Comparison of ENCODE assay signal across 25 mouse cellular contexts in the genomic region with DNA sequence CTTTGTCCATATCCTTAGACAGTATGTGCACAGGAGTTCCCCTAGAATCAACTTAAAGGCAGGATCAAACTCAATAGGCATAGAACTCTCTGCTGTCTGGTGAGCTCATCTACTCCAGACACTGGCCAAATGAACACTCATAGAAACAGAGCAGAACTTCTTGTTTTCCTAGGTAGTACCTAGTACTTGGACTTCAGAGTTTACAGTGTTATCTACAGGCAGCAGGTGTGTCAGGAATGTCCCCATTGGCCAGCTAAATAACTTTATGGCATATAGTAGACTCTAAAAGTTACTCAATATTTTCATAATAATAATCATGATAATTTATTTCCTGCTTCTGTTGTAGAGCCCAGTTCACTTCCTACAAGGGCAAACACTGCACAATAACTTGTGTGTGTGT.
"Had no signal": no experiment of that assay in that cellular context is flagged by ENCODE, and none has a peak within 500 bp of the region (broad histone marks: within the 10 kb centered on the region; RNA-seq: fewer than 3 reads in every experiment).

No protein-coding gene starts in this region.

- ATAC-seq: forebrain, postnatal 0 days; hindbrain, postnatal 0 days; liver, embryonic 12.5 days had no signal

- H3K36me3 ChIP-seq: heart, embryonic 13.5 days; heart, embryonic 15.5 days; hindbrain, embryonic 13.5 days; hindbrain, embryonic 15.5 days; kidney, embryonic 15.5 days; limb, embryonic 10.5 days; limb, embryonic 12.5 days; liver, embryonic 12.5 days had no signal

- H3K9me3 ChIP-seq: heart, embryonic 13.5 days; heart, embryonic 15.5 days; hindbrain, embryonic 13.5 days; hindbrain, embryonic 15.5 days; kidney, embryonic 15.5 days; limb, embryonic 10.5 days; limb, embryonic 12.5 days; liver, embryonic 12.5 days had no signal

- H3K4me2 ChIP-seq: heart, embryonic 11.5 days; heart, embryonic 13.5 days; heart, embryonic 15.5 days; hindbrain, embryonic 13.5 days; hindbrain, embryonic 15.5 days; kidney, embryonic 15.5 days; limb, embryonic 12.5 days; liver, embryonic 12.5 days had no signal

- DNase-seq: forebrain, postnatal 0 days; gastrocnemius, postnatal 14 days; gastrocnemius, postnatal 36 days; heart, adult 11 months; heart, adult 2 months; heart, postnatal 14 days; heart, postnatal 36 days; kidney, adult 18-20 months; kidney, adult 9 months; kidney, postnatal 14 days; kidney, postnatal 36 days; layer of hippocampus, adult 9-11 months; layer of hippocampus, postnatal 36 days; liver had no signal

- H3K27ac ChIP-seq: heart, adult 2 months; heart, embryonic 13.5 days; heart, embryonic 15.5 days; hindbrain, embryonic 13.5 days; hindbrain, embryonic 15.5 days; hindbrain, postnatal 0 days; kidney, embryonic 15.5 days; kidney, postnatal 0 days; limb, embryonic 10.5 days; limb, embryonic 12.5 days; liver, embryonic 12.5 days had no signal

- H3K4me3 ChIP-seq: heart, adult 2 months; heart, embryonic 13.5 days; heart, embryonic 15.5 days; hindbrain, embryonic 13.5 days; hindbrain, embryonic 15.5 days; kidney, embryonic 15.5 days; limb, embryonic 10.5 days; limb, embryonic 12.5 days; liver, embryonic 12.5 days had no signal

- H3K9ac ChIP-seq: forebrain, postnatal 0 days; heart, embryonic 13.5 days; heart, embryonic 15.5 days; hindbrain, embryonic 13.5 days; hindbrain, embryonic 15.5 days; kidney, embryonic 15.5 days; limb, embryonic 12.5 days; liver, embryonic 12.5 days had no signal

- H3K4me1 ChIP-seq: heart, embryonic 13.5 days; heart, embryonic 15.5 days; hindbrain, embryonic 13.5 days; hindbrain, embryonic 15.5 days; kidney, embryonic 15.5 days; limb, embryonic 12.5 days; liver, embryonic 12.5 days had no signal

- H3K27me3 ChIP-seq: heart, embryonic 13.5 days; heart, embryonic 15.5 days; hindbrain, embryonic 13.5 days; hindbrain, embryonic 15.5 days; kidney, embryonic 15.5 days; limb, embryonic 12.5 days; liver, embryonic 12.5 days had no signal
